Mouse (Mus musculus): ENCODE data around the gene Cyp2e1. TPM values are rescaled to one million over a fixed set of nuclear protein-coding genes. Genes with fewer than 3 reads are reported as not detected.
"Not testable (repeated sequence)": the region's sequence is repeated elsewhere in the genome, so short reads cannot be mapped to it uniquely, and the experiment has no call there.

Cyp2e1 gene
- polyA plus RNA-seq (2016; fragmentation: Nextera tagmentation; extraction: Ambion mirVana), result not detected in 2 replicates

DNA sequence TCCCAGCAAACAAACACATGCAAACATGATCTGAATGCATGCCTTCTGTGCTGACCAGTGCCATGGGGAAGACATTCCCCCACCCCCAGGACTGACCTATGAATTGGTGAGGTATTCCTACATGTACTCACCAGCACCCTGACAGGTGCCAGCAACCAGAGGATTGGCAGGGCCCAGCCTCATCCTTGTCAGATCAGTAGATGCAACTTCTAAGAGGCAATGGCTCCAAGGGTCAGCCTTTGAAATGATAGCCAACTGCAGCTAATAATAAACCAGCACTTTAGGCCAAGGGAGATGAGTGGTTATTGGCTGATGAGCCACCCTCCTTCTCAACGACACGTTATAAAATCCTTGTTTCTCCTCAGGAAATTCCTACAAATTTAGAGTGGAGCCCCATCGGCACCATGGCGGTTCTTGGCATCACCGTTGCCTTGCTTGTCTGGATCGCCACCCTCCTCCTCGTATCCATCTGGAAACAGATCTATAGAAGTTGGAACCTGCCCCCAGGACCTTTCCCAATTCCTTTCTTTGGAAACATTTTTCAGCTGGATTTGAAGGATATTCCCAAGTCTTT lies at the start of gene Cyp2e1:
Cyp2e1 (plus strand) TSS at position 293 of the 574 bp plus-strand sequence.
- DNase-seq (ENCODE audit: low spot score), result no peak
- 90% methylated on average over 7 of the region's 7 CpGs for WGBS
- Histone ChIP-seq H3K27ac (replicated peaks) (no peak within 1 kb of the TSS), H3K36me3 (no peaks in the 10 kb centered on the region), H3K4me1 (no peaks in the 10 kb centered on the region), H3K4me3 (no peak within 1 kb of the TSS), H3K9me3 (replicated peaks) (no peaks in the 10 kb centered on the region), H3K27me3 (ENCODE audit: low read depth, poor library complexity, severe bottlenecking) (no peaks in the 10 kb centered on the region)

DNA sequence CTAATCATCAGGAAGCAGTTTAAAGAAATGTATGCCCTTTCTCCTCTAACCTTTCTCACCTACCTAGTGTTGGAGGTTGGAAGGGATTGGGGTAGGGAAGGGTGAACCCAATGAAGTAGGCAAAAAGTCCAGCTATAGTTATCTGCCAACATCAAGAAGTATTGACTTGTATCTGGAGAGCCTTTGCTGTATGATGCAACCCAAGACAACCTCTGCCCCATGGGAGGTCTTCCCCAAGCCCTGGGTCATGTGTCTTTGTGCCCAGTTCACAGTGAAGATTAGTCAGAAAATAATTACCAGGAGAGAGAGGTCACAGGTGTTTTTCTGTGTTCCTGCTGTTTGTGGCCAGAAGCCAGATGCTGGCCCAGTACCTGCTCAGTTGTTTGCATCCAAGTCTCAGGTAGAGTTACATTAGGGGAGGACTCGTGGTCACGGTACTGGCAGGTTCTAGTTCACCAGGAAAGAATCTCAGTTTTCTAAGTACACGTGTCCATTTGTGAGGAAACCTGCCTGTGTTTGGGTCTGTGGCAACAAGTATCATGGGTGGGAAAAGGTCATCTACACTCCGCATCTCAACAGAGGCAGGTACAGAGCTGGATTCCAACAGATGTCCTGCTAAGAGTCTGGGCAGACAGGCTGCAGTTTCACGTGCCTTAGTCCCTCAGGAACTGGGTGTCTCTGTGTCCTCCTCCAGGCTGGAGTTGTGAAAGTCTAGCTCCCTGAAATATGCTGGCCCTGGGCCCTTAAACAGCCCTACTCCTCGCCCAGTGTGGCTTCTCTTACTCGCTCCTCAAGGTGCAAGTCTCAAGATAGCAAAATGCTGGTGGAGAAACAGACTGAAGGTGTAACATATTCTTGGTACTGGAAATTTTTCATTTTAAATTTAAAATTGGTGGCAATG lies 46.1 kb upstream of the Cyp2e1 start:
- no peak for DNase-seq (ENCODE audit: low spot score)
- no peaks in the 10 kb centered on the region for H3K4me1 ChIP-seq
- 86% methylated on average over 7 of the region's 7 CpGs for WGBS

DNA sequence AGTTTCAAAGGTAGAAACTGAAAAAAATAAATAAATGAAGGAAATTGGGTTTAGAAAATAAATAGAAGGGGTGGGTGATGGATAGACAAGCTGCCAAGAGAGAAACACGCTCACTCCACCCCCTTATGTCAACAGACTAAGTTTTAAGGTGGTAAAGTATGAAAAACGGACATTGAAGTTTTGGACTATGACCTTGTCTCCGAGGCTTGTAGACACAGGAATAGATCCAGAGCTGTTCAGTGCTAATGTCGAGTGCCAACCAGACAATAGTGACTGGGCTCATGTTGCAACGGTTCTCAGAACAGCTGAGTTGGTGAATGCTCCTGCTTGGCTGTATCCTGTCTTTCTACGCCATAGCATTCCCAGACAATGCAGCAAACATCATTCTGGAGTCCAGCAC lies 42.4 kb upstream of the Cyp2e1 start:
- no peak for DNase-seq (ENCODE audit: low spot score)
- H3K27ac ChIP-seq (replicated peaks), result no peak overlapping the region
- H3K27me3 ChIP-seq (ENCODE audit: low read depth, poor library complexity, severe bottlenecking), result no peaks in the 10 kb centered on the region
- no peak overlapping the region for H3K4me3 ChIP-seq
- no peaks in the 10 kb centered on the region for H3K9me3 ChIP-seq (replicated peaks)
- H3K4me1 ChIP-seq, result no peaks in the 10 kb centered on the region
- no peaks in the 10 kb centered on the region for H3K36me3 ChIP-seq
- 88% methylated on average over 6 of the region's 6 CpGs for WGBS

More for the DNA sequence above, 46.1 kb upstream of the Cyp2e1 start:
- Histone ChIP-seq H3K9me3 (replicated peaks) (no peaks in the 10 kb centered on the region), H3K27me3 (ENCODE audit: low read depth, poor library complexity, severe bottlenecking) (no peaks in the 10 kb centered on the region), H3K27ac (replicated peaks) (no peak overlapping the region), H3K4me3 (no peak overlapping the region), H3K36me3 (no peaks in the 10 kb centered on the region)

DNA sequence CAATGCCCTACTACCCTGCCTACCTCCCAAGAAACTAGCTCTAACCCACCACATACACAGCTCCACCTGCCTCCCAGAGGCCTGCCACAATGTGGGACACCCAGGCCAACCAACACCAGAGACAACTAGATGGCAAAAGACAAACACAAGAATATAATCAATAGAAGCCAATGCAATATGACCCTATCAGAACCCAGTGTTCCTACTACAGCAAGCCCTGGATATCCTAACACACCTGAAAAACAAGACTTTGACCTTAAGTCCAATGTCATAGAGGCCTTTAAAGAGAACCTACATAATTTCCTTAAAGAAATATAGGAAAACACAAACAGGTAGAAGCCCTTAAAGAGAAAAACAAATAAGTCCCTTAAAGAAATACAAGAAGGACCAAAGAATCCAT lies 38.0 kb upstream of the Cyp2e1 start:
- no peak for DNase-seq (ENCODE audit: low spot score)
- Histone ChIP-seq H3K9me3 (replicated peaks) (0 out of 2 replicates have a peak, but pooled peaks cover 13% of the 10 kb centered on the region), H3K4me3 (no peak overlapping the region), H3K27ac (replicated peaks) (no peak overlapping the region), H3K27me3 (ENCODE audit: low read depth, poor library complexity, severe bottlenecking) (no peaks in the 10 kb centered on the region), H3K4me1 (no peaks in the 10 kb centered on the region), H3K36me3 (no peaks in the 10 kb centered on the region)

DNA sequence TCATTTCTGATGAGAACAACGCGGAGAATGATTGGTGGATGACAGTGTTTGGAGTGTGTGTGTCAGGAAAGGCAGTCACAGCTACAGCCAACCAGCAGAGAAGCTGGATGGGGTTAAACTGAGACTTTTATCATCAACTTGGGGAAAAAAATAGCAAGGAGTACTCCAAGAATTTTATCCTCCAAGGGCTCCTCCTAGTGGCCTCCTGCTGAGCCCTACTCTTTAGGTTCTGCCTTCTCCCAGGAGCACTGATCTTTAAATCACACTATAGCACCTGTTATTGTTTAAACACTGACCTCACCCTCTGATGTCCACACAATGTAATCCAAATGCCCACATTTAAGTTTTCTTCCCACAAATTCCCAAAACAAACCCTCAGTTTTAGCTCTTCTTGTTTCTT lies 30.4 kb upstream of the Cyp2e1 start:
- 0 out of 2 replicates have a peak, but pooled peaks cover 4% of the 10 kb centered on the region for H3K9me3 ChIP-seq (replicated peaks)
- no peaks in the 10 kb centered on the region for H3K27me3 ChIP-seq (ENCODE audit: low read depth, poor library complexity, severe bottlenecking)
- no peak for DNase-seq (ENCODE audit: low spot score)
- H3K27ac ChIP-seq (replicated peaks), result no peak overlapping the region
- H3K36me3 ChIP-seq, result no peaks in the 10 kb centered on the region
- 74% methylated on average over 2 of the region's 2 CpGs for WGBS
- no peaks in the 10 kb centered on the region for H3K4me1 ChIP-seq
- H3K4me3 ChIP-seq, result no peak overlapping the region

DNA sequence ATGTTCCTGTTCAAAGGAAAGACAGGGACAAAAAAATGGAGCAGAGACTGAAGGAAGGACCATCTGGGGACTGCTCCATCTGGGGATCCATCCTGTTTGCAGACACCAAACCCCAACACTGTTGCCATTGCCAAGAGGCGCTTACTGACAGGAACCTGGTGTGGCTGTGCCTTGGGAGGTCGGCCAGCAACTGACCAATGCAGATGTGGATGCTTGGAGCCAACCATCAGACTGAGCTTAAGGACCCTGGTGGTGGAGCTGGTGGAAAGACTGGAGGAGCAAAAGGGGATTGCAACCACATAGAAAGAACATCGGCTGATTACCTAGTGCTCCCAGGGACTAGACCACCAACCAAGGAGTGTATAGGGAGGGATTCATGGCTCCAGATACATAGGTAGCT lies 16.1 kb upstream of the Cyp2e1 start:
- Histone ChIP-seq H3K4me1 (no peaks in the 10 kb centered on the region), H3K27ac (replicated peaks) (no peak overlapping the region), H3K36me3 (no peaks in the 10 kb centered on the region), H3K4me3 (no peak overlapping the region), H3K27me3 (ENCODE audit: low read depth, poor library complexity, severe bottlenecking) (no peaks in the 10 kb centered on the region), H3K9me3 (replicated peaks) (no peaks in the 10 kb centered on the region)
- 83% methylated on average over 3 of the region's 3 CpGs for WGBS
- no peak for DNase-seq (ENCODE audit: low spot score)

DNA sequence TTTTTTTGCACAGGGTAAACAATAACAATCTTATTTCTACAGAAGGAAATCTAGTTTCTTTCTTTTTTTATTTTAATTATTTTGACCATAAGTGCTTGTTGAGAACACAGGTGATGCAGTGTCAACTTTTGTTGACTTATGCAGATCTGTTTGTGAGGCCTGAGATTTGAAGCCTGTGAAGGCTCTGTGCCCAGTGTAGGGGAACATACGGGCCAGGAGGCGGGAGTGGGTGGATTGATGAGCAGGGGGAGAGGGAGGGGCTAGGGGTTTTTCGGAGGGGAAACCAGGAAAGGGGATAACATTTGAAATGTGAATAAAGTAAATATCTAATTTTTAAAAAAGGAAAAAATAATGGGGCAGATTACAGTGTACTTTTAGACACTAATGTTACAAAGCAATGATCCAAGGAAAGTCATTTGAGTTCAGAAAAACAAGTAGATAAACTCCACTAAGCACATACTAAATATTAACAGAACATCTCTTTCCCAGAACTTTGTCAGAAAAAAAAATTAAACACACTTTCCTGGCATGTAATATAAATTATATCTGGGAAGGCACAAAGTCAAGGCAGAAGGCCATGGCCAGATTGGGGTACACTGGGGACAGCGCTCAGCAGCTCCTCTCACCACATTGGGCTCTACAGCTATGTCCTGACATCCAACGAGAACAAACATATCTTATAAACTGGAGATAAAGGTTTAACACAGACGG lies 15.3 kb upstream of the Cyp2e1 start:
- Histone ChIP-seq H3K27ac (replicated peaks) (no peak overlapping the region), H3K27me3 (ENCODE audit: low read depth, poor library complexity, severe bottlenecking) (no peaks in the 10 kb centered on the region), H3K4me3 (no peak overlapping the region), H3K9me3 (replicated peaks) (no peaks in the 10 kb centered on the region), H3K4me1 (no peaks in the 10 kb centered on the region), H3K36me3 (no peaks in the 10 kb centered on the region)
- no peak for DNase-seq (ENCODE audit: low spot score)
- 91% methylated on average over 6 of the region's 6 CpGs for WGBS

DNA sequence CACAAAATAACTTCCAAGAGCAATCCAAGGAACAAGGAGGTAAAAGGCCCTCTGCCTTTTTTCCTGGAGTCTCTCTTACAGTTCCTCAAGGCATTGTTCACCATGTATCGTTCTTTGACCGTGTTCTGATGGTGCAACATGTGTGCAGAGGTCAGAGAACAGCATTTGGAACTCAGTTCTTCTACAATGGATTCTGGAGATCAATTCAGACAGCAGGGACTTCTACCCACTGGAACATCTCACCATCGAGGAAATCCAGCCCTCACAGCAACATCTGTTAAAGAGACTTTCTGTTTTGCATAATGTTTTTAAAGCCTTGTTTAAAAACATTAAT lies 14.7 kb upstream of the Cyp2e1 start:
- H3K27ac ChIP-seq (replicated peaks), result no peak overlapping the region
- 87% methylated on average over 3 of the region's 3 CpGs for WGBS
- no peaks in the 10 kb centered on the region for H3K27me3 ChIP-seq (ENCODE audit: low read depth, poor library complexity, severe bottlenecking)
- H3K9me3 ChIP-seq (replicated peaks), result no peaks in the 10 kb centered on the region
- no peak for DNase-seq (ENCODE audit: low spot score)
- no peaks in the 10 kb centered on the region for H3K36me3 ChIP-seq
- no peaks in the 10 kb centered on the region for H3K4me1 ChIP-seq
- no peak overlapping the region for H3K4me3 ChIP-seq

DNA sequence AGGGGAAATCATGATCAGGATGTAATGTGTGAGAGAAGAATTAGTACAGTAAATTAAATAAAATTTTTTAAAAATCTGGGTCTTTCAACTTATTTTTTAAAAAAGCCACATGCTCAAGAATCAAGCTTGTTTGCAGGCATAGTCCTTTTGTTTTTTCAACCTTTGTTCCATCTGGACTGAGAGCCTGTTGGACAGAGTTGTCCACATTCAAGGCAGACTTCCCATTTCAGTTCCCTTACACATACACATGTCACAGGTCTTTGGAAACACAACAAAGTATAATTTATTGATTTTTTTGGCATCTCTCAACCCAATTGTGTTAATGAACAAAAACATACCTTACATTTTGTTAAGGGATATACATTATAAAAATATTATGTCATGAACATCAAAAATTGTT lies 9.0 kb upstream of the Cyp2e1 start:
- no peaks in the 10 kb centered on the region for H3K4me1 ChIP-seq
- H3K27ac ChIP-seq (replicated peaks), result no peak overlapping the region
- no peak for DNase-seq (ENCODE audit: low spot score)
- H3K4me3 ChIP-seq, result no peak overlapping the region
- H3K27me3 ChIP-seq (ENCODE audit: low read depth, poor library complexity, severe bottlenecking), result no peaks in the 10 kb centered on the region
- H3K9me3 ChIP-seq (replicated peaks), result no peaks in the 10 kb centered on the region
- no peaks in the 10 kb centered on the region for H3K36me3 ChIP-seq

DNA sequence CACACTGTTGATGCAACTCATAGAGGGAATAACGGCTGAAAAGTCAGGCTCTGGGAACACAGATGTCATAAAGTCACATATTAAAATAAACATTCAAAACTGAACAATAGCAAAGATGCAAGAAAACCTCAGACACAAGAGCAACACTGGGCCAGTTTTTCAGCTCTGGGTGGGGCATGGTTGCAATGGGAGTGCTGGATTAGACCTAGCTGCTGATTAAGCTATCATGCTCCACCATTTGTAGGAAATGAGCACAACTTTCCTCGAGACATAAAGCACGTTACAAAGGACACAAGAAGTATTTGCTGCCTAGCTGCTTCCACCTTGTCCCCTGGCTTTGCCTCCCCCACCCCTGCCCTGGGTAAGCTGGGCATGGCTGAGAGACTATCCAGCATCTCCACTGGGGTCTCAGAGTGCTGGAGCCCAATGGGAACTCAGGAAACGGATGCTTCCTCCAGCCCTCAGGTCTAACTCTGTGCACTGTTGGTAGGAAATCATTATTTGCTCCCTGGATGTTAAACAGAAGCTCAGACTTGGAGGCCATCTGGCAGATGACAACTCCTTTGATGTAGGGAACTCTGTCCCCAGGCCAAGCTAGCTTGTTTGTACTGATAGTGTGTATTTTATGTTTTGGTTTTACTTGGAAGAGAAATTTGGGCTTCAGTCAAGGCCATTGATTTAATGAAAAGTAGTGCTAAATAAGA lies 7.2 kb upstream of the Cyp2e1 start:
- Histone ChIP-seq H3K4me3 (no peak overlapping the region), H3K27me3 (ENCODE audit: low read depth, poor library complexity, severe bottlenecking) (no peaks in the 10 kb centered on the region), H3K4me1 (no peaks in the 10 kb centered on the region), H3K27ac (replicated peaks) (no peak overlapping the region), H3K9me3 (replicated peaks) (no peaks in the 10 kb centered on the region), H3K36me3 (no peaks in the 10 kb centered on the region)
- no peak for DNase-seq (ENCODE audit: low spot score)
- WGBS, result 77% methylated on average over 4 of the region's 4 CpGs

DNA sequence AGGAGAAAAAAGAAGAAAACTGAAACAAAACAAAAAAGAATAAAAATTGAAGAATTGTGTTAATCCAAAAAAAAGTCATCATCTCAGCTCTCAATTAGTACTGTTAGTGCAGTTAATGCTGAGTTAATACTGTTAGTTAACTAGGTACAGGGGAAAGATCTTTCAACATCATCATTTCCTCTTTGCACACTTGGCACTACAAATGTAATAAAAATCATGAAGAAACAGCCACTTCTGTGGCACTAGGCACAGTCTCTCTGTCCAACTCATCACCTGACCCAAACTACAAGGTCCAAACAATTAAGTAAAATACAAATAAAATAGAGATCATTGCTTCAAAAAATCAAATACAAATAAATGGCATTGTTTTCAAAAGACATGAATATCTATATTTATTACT lies 2.9 kb upstream of the Cyp2e1 start:
- DNase-seq (ENCODE audit: low spot score), result no peak

DNA sequence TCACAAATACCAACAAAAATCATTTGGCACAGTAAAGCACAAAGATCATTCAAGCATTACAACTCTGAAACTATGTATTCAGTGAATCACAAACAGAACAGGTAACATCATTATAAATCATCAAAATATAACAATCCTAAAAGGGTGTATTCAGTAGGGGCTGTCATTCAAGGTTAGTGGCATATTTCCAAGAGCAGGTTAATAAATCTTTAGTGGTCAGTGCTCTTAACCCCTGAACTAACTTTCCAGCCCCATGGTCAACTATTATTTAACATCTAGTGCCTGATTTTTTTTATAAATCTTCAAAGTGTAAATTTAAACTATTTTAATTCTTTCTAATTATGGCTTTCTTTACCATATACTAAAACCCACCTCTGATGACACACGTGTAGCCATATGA lies 1.9 kb downstream of the Cyp2e1 start:
- not testable (repeated sequence) for H3K4me1 ChIP-seq; DNase-seq (ENCODE audit: low spot score); H3K27me3 ChIP-seq (ENCODE audit: low read depth, poor library complexity, severe bottlenecking); H3K4me3 ChIP-seq; H3K27ac ChIP-seq (replicated peaks); H3K9me3 ChIP-seq (replicated peaks); H3K36me3 ChIP-seq
- 75% methylated on average over 1 of the region's 1 CpGs for WGBS

More for the DNA sequence above, 2.9 kb upstream of the Cyp2e1 start:
- no peaks in the 10 kb centered on the region for H3K4me1 ChIP-seq
- no peaks in the 10 kb centered on the region for H3K9me3 ChIP-seq (replicated peaks)
- no peak overlapping the region for H3K27ac ChIP-seq (replicated peaks)
- no peaks in the 10 kb centered on the region for H3K27me3 ChIP-seq (ENCODE audit: low read depth, poor library complexity, severe bottlenecking)
- no peak overlapping the region for H3K4me3 ChIP-seq
- no peaks in the 10 kb centered on the region for H3K36me3 ChIP-seq

Measured in midbrain, embryonic 10.5 days (tissue).